Mouse (Mus musculus): ENCODE measurements around the gene Castor1. TPM values are rescaled to one million over a fixed set of nuclear protein-coding genes. Genes with fewer than 3 reads are reported as not detected.

Castor1 gene
- polyA plus RNA-seq, 1 experiment from 2014 or later: 2.2 TPM

GRCm38 (mm10) chr11:4202995-4203704, 14.9 kb upstream of the Castor1 start:
- Histone ChIP-seq H3K4me3 (ENCODE audit: low read depth, low read length) (no peak overlapping the region), H3K4me2 (no peak overlapping the region), H3K27me3 (ENCODE audit: control insufficient read depth, insufficient read depth, low read length) (no peaks in the 10 kb centered on the region), H3K9ac (ENCODE audit: low read depth, low read length) (no peak overlapping the region), H3K9me3 (replicated peaks; ENCODE audit: control insufficient read depth, low read length) (no peaks in the 10 kb centered on the region), H3K27ac (ENCODE audit: low read depth, low read length) (peak overlapping the region; percentile 64), H3K4me1 (ENCODE audit: control insufficient read depth, insufficient read depth, low read length) (peaks cover 8% of the 10 kb centered on the region), H3K36me3 (ENCODE audit: control insufficient read depth, insufficient read depth, low read length) (peaks cover 3% of the 10 kb centered on the region; the same call in 1 of the 2 replicates)
- whole genome bisulfite sequencing (ENCODE audit: insufficient replicate concordance): 66% methylated on average over 12 of the region's 12 CpGs
- ATAC-seq (replicated peaks; ENCODE audit: insufficient number of reproducible peaks, low FRiP score, low TSS enrichment): no peak

- 35% methylated on average over 2 of the region's 2 CpGs for WGBS (ENCODE audit: insufficient replicate concordance)
- Histone ChIP-seq H3K9me3 (replicated peaks; ENCODE audit: control insufficient read depth, low read length) (no peaks in the 10 kb centered on the region), H3K27ac (ENCODE audit: low read depth, low read length) (peak overlapping the region; percentile 64), H3K4me2 (no peak overlapping the region), H3K4me1 (ENCODE audit: control insufficient read depth, insufficient read depth, low read length) (peaks cover 8% of the 10 kb centered on the region), H3K4me3 (ENCODE audit: low read depth, low read length) (no peak overlapping the region), H3K27me3 (ENCODE audit: control insufficient read depth, insufficient read depth, low read length) (no peaks in the 10 kb centered on the region), H3K9ac (ENCODE audit: low read depth, low read length) (no peak overlapping the region), H3K36me3 (ENCODE audit: control insufficient read depth, insufficient read depth, low read length) (peaks cover 3% of the 10 kb centered on the region; the same call in 1 of the 2 replicates)
- ATAC-seq (replicated peaks; ENCODE audit: insufficient number of reproducible peaks, low FRiP score, low TSS enrichment): 0 out of 2 replicates have a peak, but pooled peaks have one; percentile 31
Measured at GRCm38 (mm10) chr11:4203705-4204074, 14.3 kb upstream of the Castor1 start.

GRCm38 (mm10) chr11:4205097-4205655, 12.8 kb upstream of the Castor1 start:
- 79% methylated on average over 5 of the region's 5 CpGs for WGBS (ENCODE audit: insufficient replicate concordance)
- Histone ChIP-seq H3K4me2 (no peak overlapping the region), H3K4me1 (ENCODE audit: control insufficient read depth, insufficient read depth, low read length) (peaks cover 8% of the 10 kb centered on the region), H3K27ac (ENCODE audit: low read depth, low read length) (no peak overlapping the region), H3K4me3 (ENCODE audit: low read depth, low read length) (no peak overlapping the region), H3K9ac (ENCODE audit: low read depth, low read length) (no peak overlapping the region), H3K36me3 (ENCODE audit: control insufficient read depth, insufficient read depth, low read length) (peaks cover 3% of the 10 kb centered on the region; the same call in 1 of the 2 replicates), H3K9me3 (replicated peaks; ENCODE audit: control insufficient read depth, low read length) (no peaks in the 10 kb centered on the region), H3K27me3 (ENCODE audit: control insufficient read depth, insufficient read depth, low read length) (no peaks in the 10 kb centered on the region)
- ATAC-seq (replicated peaks; ENCODE audit: insufficient number of reproducible peaks, low FRiP score, low TSS enrichment): no peak

- H3K27me3 ChIP-seq (ENCODE audit: control insufficient read depth, insufficient read depth, low read length): no peaks in the 10 kb centered on the region
- peaks cover 3% of the 10 kb centered on the region; the same call in 1 of the 2 replicates for H3K36me3 ChIP-seq (ENCODE audit: control insufficient read depth, insufficient read depth, low read length)
- H3K9ac ChIP-seq (ENCODE audit: low read depth, low read length): no peak overlapping the region
- H3K9me3 ChIP-seq (replicated peaks; ENCODE audit: control insufficient read depth, low read length): no peaks in the 10 kb centered on the region
- H3K4me2 ChIP-seq: no peak overlapping the region
- no peak for ATAC-seq (replicated peaks; ENCODE audit: insufficient number of reproducible peaks, low FRiP score, low TSS enrichment)
- H3K4me3 ChIP-seq (ENCODE audit: low read depth, low read length): no peak overlapping the region
- no peak overlapping the region for H3K27ac ChIP-seq (ENCODE audit: low read depth, low read length)
- peaks cover 8% of the 10 kb centered on the region for H3K4me1 ChIP-seq (ENCODE audit: control insufficient read depth, insufficient read depth, low read length)
- 80% methylated on average over 7 of the region's 7 CpGs for WGBS (ENCODE audit: insufficient replicate concordance)
Measured at GRCm38 (mm10) chr11:4205951-4206350, 12.1 kb upstream of the Castor1 start.

GRCm38 (mm10) chr11:4206563-4206962, 11.5 kb upstream of the Castor1 start:
- H3K4me3 ChIP-seq (ENCODE audit: low read depth, low read length): no peak overlapping the region

GRCm38 (mm10) chr11:4207655-4208054, 10.4 kb upstream of the Castor1 start:
- H3K9ac ChIP-seq (ENCODE audit: low read depth, low read length): no peak overlapping the region
- no peak overlapping the region for H3K4me2 ChIP-seq
- no peak for ATAC-seq (replicated peaks; ENCODE audit: insufficient number of reproducible peaks, low FRiP score, low TSS enrichment)
- H3K27me3 ChIP-seq (ENCODE audit: control insufficient read depth, insufficient read depth, low read length): no peaks in the 10 kb centered on the region
- 88% methylated on average over 9 of the region's 9 CpGs for WGBS (ENCODE audit: insufficient replicate concordance)
- H3K36me3 ChIP-seq (ENCODE audit: control insufficient read depth, insufficient read depth, low read length): peaks cover 3% of the 10 kb centered on the region; the same call in 1 of the 2 replicates
- H3K4me3 ChIP-seq (ENCODE audit: low read depth, low read length): no peak overlapping the region
- H3K27ac ChIP-seq (ENCODE audit: low read depth, low read length): no peak overlapping the region
- H3K4me1 ChIP-seq (ENCODE audit: control insufficient read depth, insufficient read depth, low read length): peaks cover 8% of the 10 kb centered on the region
- no peaks in the 10 kb centered on the region for H3K9me3 ChIP-seq (replicated peaks; ENCODE audit: control insufficient read depth, low read length)

More at GRCm38 (mm10) chr11:4206563-4206962, 11.5 kb upstream of the Castor1 start:
- 43% methylated on average over 6 of the region's 6 CpGs for WGBS (ENCODE audit: insufficient replicate concordance)
- H3K4me1 ChIP-seq (ENCODE audit: control insufficient read depth, insufficient read depth, low read length): peaks cover 8% of the 10 kb centered on the region
- H3K27me3 ChIP-seq (ENCODE audit: control insufficient read depth, insufficient read depth, low read length): no peaks in the 10 kb centered on the region
- H3K9me3 ChIP-seq (replicated peaks; ENCODE audit: control insufficient read depth, low read length): no peaks in the 10 kb centered on the region
- no peak overlapping the region for H3K4me2 ChIP-seq
- H3K36me3 ChIP-seq (ENCODE audit: control insufficient read depth, insufficient read depth, low read length): peaks cover 3% of the 10 kb centered on the region; the same call in 1 of the 2 replicates
- no peak for ATAC-seq (replicated peaks; ENCODE audit: insufficient number of reproducible peaks, low FRiP score, low TSS enrichment)
- no peak overlapping the region for H3K27ac ChIP-seq (ENCODE audit: low read depth, low read length)
- no peak overlapping the region for H3K9ac ChIP-seq (ENCODE audit: low read depth, low read length)

- Histone ChIP-seq H3K4me3 (ENCODE audit: low read depth, low read length) (no peak overlapping the region), H3K27me3 (ENCODE audit: control insufficient read depth, insufficient read depth, low read length) (no peaks in the 10 kb centered on the region), H3K27ac (ENCODE audit: low read depth, low read length) (no peak overlapping the region), H3K9me3 (replicated peaks; ENCODE audit: control insufficient read depth, low read length) (no peaks in the 10 kb centered on the region), H3K9ac (ENCODE audit: low read depth, low read length) (no peak overlapping the region), H3K36me3 (ENCODE audit: control insufficient read depth, insufficient read depth, low read length) (peaks cover 3% of the 10 kb centered on the region; the same call in 1 of the 2 replicates), H3K4me1 (ENCODE audit: control insufficient read depth, insufficient read depth, low read length) (0 out of 2 replicates have a peak, but pooled peaks cover 2% of the 10 kb centered on the region), H3K4me2 (no peak overlapping the region)
- WGBS (ENCODE audit: insufficient replicate concordance): 76% methylated on average over 5 of the region's 5 CpGs
- ATAC-seq (replicated peaks; ENCODE audit: insufficient number of reproducible peaks, low FRiP score, low TSS enrichment): no peak
Measured at GRCm38 (mm10) chr11:4209556-4209955, 8.5 kb upstream of the Castor1 start.

GRCm38 (mm10) chr11:4210786-4211185, 7.2 kb upstream of the Castor1 start:
- Histone ChIP-seq H3K27ac (ENCODE audit: low read depth, low read length) (no peak overlapping the region), H3K36me3 (ENCODE audit: control insufficient read depth, insufficient read depth, low read length) (peaks cover 9% of the 10 kb centered on the region; the same call in 1 of the 2 replicates), H3K4me2 (no peak overlapping the region), H3K27me3 (ENCODE audit: control insufficient read depth, insufficient read depth, low read length) (no peaks in the 10 kb centered on the region), H3K4me3 (ENCODE audit: low read depth, low read length) (no peak overlapping the region), H3K9me3 (replicated peaks; ENCODE audit: control insufficient read depth, low read length) (no peaks in the 10 kb centered on the region), H3K4me1 (ENCODE audit: control insufficient read depth, insufficient read depth, low read length) (0 out of 2 replicates have a peak, but pooled peaks cover 2% of the 10 kb centered on the region), H3K9ac (ENCODE audit: low read depth, low read length) (no peak overlapping the region)
- ATAC-seq (replicated peaks; ENCODE audit: insufficient number of reproducible peaks, low FRiP score, low TSS enrichment): no peak
- 78% methylated on average over 1 of the region's 1 CpGs for WGBS (ENCODE audit: insufficient replicate concordance)
